Mouse (Mus musculus): ENCODE data around the gene Lrp6.

DNA sequence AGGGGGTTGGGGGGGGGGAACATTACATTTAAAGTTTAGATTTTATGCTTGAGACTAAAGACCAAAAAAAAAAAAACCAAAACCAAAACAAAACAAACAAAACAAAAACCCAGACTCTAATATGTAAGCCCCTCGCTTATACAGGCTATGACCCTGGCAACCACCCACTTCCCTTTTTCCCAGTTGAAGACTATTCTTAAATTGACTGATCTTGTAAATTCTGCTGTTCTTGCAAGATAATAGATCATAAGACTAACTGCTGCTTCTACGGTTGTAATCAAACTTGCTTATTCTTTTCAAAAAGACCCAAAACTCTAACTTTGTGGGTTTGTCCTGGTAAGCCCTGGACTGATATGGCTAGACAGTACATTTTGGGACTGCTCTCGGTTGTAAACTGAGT lies 27.3 kb downstream of the Lrp6 start:
- TF ChIP-seq POLR2A (IDR thresholded peaks at IDR 0.05; ENCODE audit: insufficient read length, low read depth) = no peak
- TF ChIP-seq MAX (IDR thresholded peaks at IDR 0.05; ENCODE audit: low read depth) = no peak

Data from myocyte (in vitro differentiated cells).